ENCODE assay signal across 24 mouse cellular contexts in the genomic region with DNA sequence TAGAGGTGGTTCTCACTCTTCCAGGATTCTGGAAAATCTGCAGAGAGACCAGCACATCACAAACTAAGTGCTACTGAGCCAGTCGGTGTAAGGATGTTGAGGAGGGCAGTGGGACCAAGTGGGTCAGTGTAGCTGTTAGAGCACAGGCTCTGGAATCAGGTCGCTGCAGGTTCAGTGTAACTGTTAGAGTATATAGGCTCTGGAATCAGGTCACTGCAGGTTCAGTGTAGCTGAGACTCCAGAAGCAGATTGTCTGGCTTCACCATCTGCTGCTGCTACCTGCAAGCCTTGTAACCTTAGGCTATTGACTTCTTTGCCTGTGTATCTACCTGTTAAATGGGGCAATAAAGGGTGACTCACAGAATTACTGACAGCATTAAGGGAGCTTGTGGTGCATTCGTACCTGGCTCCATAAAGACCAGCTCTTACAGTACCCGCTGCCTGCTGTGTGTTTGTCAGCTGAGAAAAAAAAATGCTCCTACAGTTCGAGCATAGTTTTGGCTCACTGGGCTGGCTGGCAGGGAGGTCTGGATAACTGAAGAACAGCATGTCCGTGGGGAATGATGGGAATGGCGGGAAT. TPM values are rescaled to one million over a fixed set of nuclear protein-coding genes. Genes with fewer than 3 reads are reported as not detected.
DNase-seq lines count a peak whose midpoint lies in the region; ATAC-seq and TF ChIP-seq lines count a peak whose summit lies in the region.
"Had no signal": no experiment of that assay in that cellular context is flagged by ENCODE, and none has a peak within 500 bp of the region (broad histone marks: within the 10 kb centered on the region; RNA-seq: fewer than 3 reads in every experiment).

No protein-coding gene starts in this region.

- H3K9me3 ChIP-seq in forebrain, postnatal 0 days (ENCODE audit: low read length) = no peaks in the 10 kb centered on the region
- H3K9me3 ChIP-seq in forebrain, embryonic 15.5 days = no peaks in the 10 kb centered on the region
- no peaks in the 10 kb centered on the region for H3K9me3 ChIP-seq in midbrain, embryonic 15.5 days
- no peaks in the 10 kb centered on the region for H3K9me3 ChIP-seq in midbrain, embryonic 13.5 days
- H3K9me3 ChIP-seq: embryonic facial prominence, embryonic 15.5 days; forebrain, embryonic 10.5 days; heart, embryonic 13.5 days; hindbrain, embryonic 15.5 days; midbrain, embryonic 12.5 days had no signal

- no peak overlapping the region for H3K4me3 ChIP-seq in forebrain, postnatal 0 days (ENCODE audit: low read depth, low read length)
- H3K4me3 ChIP-seq in forebrain, embryonic 15.5 days = no peak overlapping the region
- H3K4me3 ChIP-seq in midbrain, embryonic 15.5 days = no peak overlapping the region
- H3K4me3 ChIP-seq in midbrain, embryonic 13.5 days (replicated peaks) = no peak overlapping the region
- no peak overlapping the region for H3K4me3 ChIP-seq in cerebellum, adult 2 months (replicated peaks; ENCODE audit: insufficient read depth, low read depth, low read length)
- H3K4me3 ChIP-seq: embryonic facial prominence, embryonic 15.5 days; forebrain, embryonic 10.5 days; heart, embryonic 13.5 days; hindbrain, embryonic 15.5 days; left cerebral cortex, adult 2 months; midbrain, embryonic 12.5 days; myocyte had no signal

- H3K27me3 ChIP-seq in forebrain, postnatal 0 days (ENCODE audit: insufficient read depth, low read length) = no peaks in the 10 kb centered on the region
- H3K27me3 ChIP-seq in forebrain, embryonic 15.5 days = no peaks in the 10 kb centered on the region
- no peaks in the 10 kb centered on the region for H3K27me3 ChIP-seq in midbrain, embryonic 15.5 days (replicated peaks)
- no peaks in the 10 kb centered on the region for H3K27me3 ChIP-seq in midbrain, embryonic 13.5 days
- no peaks in the 10 kb centered on the region for H3K27me3 ChIP-seq in cerebellum, adult 2 months (ENCODE audit: control insufficient read depth, insufficient read depth, low read length)
- H3K27me3 ChIP-seq: CH12.LX; embryonic facial prominence, embryonic 15.5 days; heart, embryonic 13.5 days; hindbrain, embryonic 15.5 days; midbrain, embryonic 12.5 days had no signal

- no peak for DNase-seq in forebrain, postnatal 0 days
- peak; percentile 31 to 51 for DNase-seq in cerebellum, adult 2 months
- no peak for DNase-seq in right cerebral cortex, adult 2 months (ENCODE audit: low spot score in 2 of 2)
- DNase-seq in heart, adult 18-20 months = no peak
- DNase-seq: adrenal gland, adult 2 months; embryo, embryonic 11 days; kidney, adult 8-10 months; kidney, postnatal 14 days; left cerebral cortex, postnatal 4 days; liver; spleen, adult 18-20 months; thymus, postnatal 36 days had no signal

- H3K4me2 ChIP-seq in forebrain, postnatal 0 days (ENCODE audit: low read depth) = no peak overlapping the region
- no peak overlapping the region for H3K4me2 ChIP-seq in forebrain, embryonic 15.5 days (replicated peaks)
- H3K4me2 ChIP-seq in midbrain, embryonic 15.5 days = no peak overlapping the region
- H3K4me2 ChIP-seq in midbrain, embryonic 13.5 days (replicated peaks) = no peak overlapping the region
- H3K4me2 ChIP-seq: embryonic facial prominence, embryonic 15.5 days; heart, embryonic 13.5 days; hindbrain, embryonic 15.5 days; midbrain, embryonic 12.5 days had no signal

- no peak for TF ChIP-seq CTCF in forebrain, postnatal 0 days (IDR thresholded peaks at IDR 0.05; ENCODE audit: low read depth)
- TF ChIP-seq CTCF in cerebellum, adult 2 months (IDR thresholded peaks at IDR 0.05; ENCODE audit: borderline replicate concordance, insufficient read depth, low read depth, low read length) = no peak

- WGBS in forebrain, postnatal 0 days = 63% methylated on average over 7 of the region's 7 CpGs
- 68% methylated on average over 7 of the region's 7 CpGs for WGBS in forebrain, embryonic 15.5 days
- 81% methylated on average over 7 of the region's 7 CpGs for WGBS in midbrain, embryonic 15.5 days
- WGBS in midbrain, embryonic 13.5 days = 80% methylated on average over 7 of the region's 7 CpGs
- 29% methylated on average over 7 of the region's 7 CpGs for whole genome bisulfite sequencing in cerebellum, adult 2 months

- ATAC-seq in forebrain, postnatal 0 days = 0 out of 2 replicates have a peak, but pooled peaks have one; percentile 7
- no peak for ATAC-seq in forebrain, embryonic 15.5 days (replicated peaks)
- ATAC-seq in midbrain, embryonic 15.5 days (replicated peaks) = 0 out of 2 replicates have a peak, but pooled peaks have one; percentile 15
- ATAC-seq in midbrain, embryonic 13.5 days = no peak
- ATAC-seq: lung, postnatal 0 days had no signal

- no peak for TF ChIP-seq POLR2A in cerebellum, adult 2 months (IDR thresholded peaks at IDR 0.05; ENCODE audit: borderline replicate concordance, insufficient read depth, low read length)

- H3K9ac ChIP-seq in forebrain, postnatal 0 days = no peak overlapping the region
- no peak overlapping the region for H3K9ac ChIP-seq in forebrain, embryonic 15.5 days (replicated peaks)
- no peak overlapping the region for H3K9ac ChIP-seq in midbrain, embryonic 15.5 days
- no peak overlapping the region for H3K9ac ChIP-seq in midbrain, embryonic 13.5 days (replicated peaks)
- H3K9ac ChIP-seq: embryonic facial prominence, embryonic 15.5 days; heart, embryonic 13.5 days; hindbrain, embryonic 15.5 days; midbrain, embryonic 12.5 days had no signal

- no peaks in the 10 kb centered on the region for H3K36me3 ChIP-seq in forebrain, postnatal 0 days (ENCODE audit: insufficient read depth)
- no peaks in the 10 kb centered on the region for H3K36me3 ChIP-seq in forebrain, embryonic 15.5 days
- no peaks in the 10 kb centered on the region for H3K36me3 ChIP-seq in midbrain, embryonic 15.5 days (replicated peaks)
- no peaks in the 10 kb centered on the region for H3K36me3 ChIP-seq in midbrain, embryonic 13.5 days
- H3K36me3 ChIP-seq: embryonic facial prominence, embryonic 15.5 days; forebrain, embryonic 10.5 days; heart, embryonic 13.5 days; hindbrain, embryonic 15.5 days; midbrain, embryonic 12.5 days had no signal

- no peaks in the 10 kb centered on the region for H3K4me1 ChIP-seq in forebrain, postnatal 0 days (ENCODE audit: insufficient read depth)
- H3K4me1 ChIP-seq in forebrain, embryonic 15.5 days = 0 out of 2 replicates have a peak, but pooled peaks cover 5% of the 10 kb centered on the region
- peaks cover 5% of the 10 kb centered on the region; the same call in 1 of the 2 replicates for H3K4me1 ChIP-seq in midbrain, embryonic 15.5 days
- peaks cover 16% of the 10 kb centered on the region for H3K4me1 ChIP-seq in midbrain, embryonic 13.5 days (replicated peaks)
- peaks cover 12% of the 10 kb centered on the region for H3K4me1 ChIP-seq in cerebellum, adult 2 months (ENCODE audit: control insufficient read depth, insufficient read depth, low read length)

- no peak overlapping the region for H3K27ac ChIP-seq in forebrain, postnatal 0 days (ENCODE audit: low read depth, low read length)
- no peak overlapping the region for H3K27ac ChIP-seq in forebrain, embryonic 15.5 days (replicated peaks)
- no peak overlapping the region for H3K27ac ChIP-seq in midbrain, embryonic 15.5 days
- no peak overlapping the region for H3K27ac ChIP-seq in midbrain, embryonic 13.5 days
- no peak overlapping the region for H3K27ac ChIP-seq in cerebellum, adult 2 months (ENCODE audit: insufficient read depth, low read length)
- H3K27ac ChIP-seq: embryonic facial prominence, embryonic 15.5 days; forebrain, embryonic 10.5 days; heart, embryonic 13.5 days; hindbrain, embryonic 15.5 days; left cerebral cortex, adult 2 months; midbrain, embryonic 12.5 days had no signal

RNA-seq across cellular contexts. Expression of a gene that starts 44.5 kb away (rescaled TPM):
- 23.5 and 27.8 TPM in 2 replicates for total RNA-seq in forebrain, postnatal 0 days (2014; rRNA removed)
- polyA plus RNA-seq in forebrain, postnatal 0 days (2015; fragmentation: Nextera tagmentation; extraction: Ambion mirVana) = 40.5 and 52.0 TPM in 2 replicates
- 22.2 and 28.1 TPM in 2 replicates for polyA plus RNA-seq in forebrain, embryonic 15.5 days (2015; fragmentation: Nextera tagmentation; extraction: Ambion mirVana)
- polyA plus RNA-seq in midbrain, embryonic 15.5 days (2015; fragmentation: Nextera tagmentation; extraction: Ambion mirVana) = 27.9 and 29.2 TPM in 2 replicates
- 18.8 and 21.9 TPM in 2 replicates for polyA plus RNA-seq in midbrain, embryonic 13.5 days (2015; fragmentation: Nextera tagmentation; extraction: Ambion mirVana)
- 38.1 and 40.1 TPM in 2 replicates for polyA plus RNA-seq in cerebellum, adult 2 months (2012; rRNA removed)
- total RNA-seq in heart, adult 18-20 months (2021) = 10 to 100 TPM; 36.9 to 41.9 TPM

Comparison
In these comparisons a context has a peak if more than half of its experiments do, and no peak if none do; other contexts are left out.
1. ATAC-seq: peak in forebrain, postnatal 0 days (single experiment) and midbrain, embryonic 15.5 days (single experiment); none in forebrain, embryonic 15.5 days (single experiment) and midbrain, embryonic 13.5 days (single experiment).
2. DNase-seq: peak in cerebellum, adult 2 months (2 of 2); none in forebrain, postnatal 0 days (single experiment), right cerebral cortex, adult 2 months (0 of 2) and heart, adult 18-20 months (0 of 2).